Mouse (Mus musculus) T-helper 2 cell (primary cell): Measurements from ENCODE around the gene A730009L09Rik.

Source experiments
- in situ Hi-C: fragments of 300-600 bp; cut with MboI, MseI; formaldehyde crosslinking; loops from one replicate; pipeline ENCODE4 v1.15.1; 2025; ENCODE audit warnings: high pct_unique_total_duplicates

Gene A730009L09Rik

GRCm38 (mm10) chr16:84559569-84560278 lies 44.8 kb downstream of the A730009L09Rik start:
- in situ Hi-C loops, result no loop called here

DNA sequence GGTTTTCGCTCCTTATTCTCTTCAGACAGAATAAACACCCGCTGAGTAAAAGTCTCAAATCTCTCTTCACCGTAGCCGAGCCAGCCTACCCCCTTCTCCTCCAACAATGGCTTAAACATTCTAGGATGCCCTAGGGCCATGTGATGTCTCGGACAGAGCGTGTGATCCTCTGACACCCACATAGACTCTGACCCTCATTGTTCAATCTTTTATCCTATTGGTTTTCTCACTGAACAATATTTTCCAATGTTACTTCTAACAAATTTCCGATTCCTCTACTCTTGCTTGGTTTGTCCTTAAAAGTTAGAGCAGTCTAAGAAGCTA lies 45.3 kb downstream of the A730009L09Rik start:
- in situ Hi-C loops, result no loop called here
